Mouse (Mus musculus): ENCODE measurements at regions not wholly inside any gene's neighbourhood (a gene's known extent, or its start where the extent isn't known, plus 50 kb on each side); places are given as distances from the start of the nearest gene placed in this dataset.

DNA sequence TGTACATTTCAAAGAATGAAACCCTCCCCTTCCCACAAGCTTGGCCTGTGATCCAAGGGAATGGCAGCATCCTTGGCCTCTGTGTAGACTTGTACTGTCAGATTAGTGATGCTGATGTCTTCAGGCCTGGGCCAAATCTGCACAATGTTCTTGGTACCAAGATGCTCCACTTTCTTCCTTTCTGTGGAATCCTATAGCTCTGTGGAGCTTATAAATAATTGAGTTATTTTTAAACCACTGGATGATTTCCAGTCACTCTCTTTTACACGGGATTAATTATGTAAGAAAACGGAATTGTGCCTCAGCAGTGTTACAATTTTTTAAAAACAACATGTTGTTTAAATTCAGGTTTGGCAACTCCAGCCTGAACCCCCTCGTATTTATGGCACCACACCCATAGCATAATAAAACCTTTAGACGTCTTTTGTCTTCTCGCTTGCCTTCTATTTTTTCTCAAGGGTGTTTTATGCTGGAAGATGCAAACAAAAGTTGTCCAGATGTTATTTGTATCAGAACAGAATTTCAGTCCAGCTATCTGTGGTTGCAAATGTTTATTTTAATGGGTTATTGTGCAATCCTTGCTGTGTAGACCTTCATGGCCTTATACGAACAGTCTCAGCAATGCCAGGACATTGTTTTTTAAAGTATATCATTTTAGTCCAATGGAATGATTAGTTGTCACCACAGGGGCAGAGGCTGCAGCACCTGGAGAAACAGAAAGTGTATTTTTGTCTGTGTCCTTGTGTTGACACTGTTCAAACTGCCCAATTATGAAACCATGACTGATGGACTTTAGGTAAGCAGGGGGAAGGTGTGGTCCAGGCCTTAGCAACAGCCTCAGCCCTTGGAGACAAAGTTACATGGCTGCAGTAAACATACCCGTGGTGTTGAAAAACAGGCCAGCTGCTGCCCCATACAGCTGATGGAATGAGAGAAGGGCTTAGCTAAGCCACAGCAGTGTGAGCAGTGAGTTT is 630.4 kb upstream of the Zeb2 start:
- no peak for DNase-seq (ENCODE audit: low spot score)

DNA sequence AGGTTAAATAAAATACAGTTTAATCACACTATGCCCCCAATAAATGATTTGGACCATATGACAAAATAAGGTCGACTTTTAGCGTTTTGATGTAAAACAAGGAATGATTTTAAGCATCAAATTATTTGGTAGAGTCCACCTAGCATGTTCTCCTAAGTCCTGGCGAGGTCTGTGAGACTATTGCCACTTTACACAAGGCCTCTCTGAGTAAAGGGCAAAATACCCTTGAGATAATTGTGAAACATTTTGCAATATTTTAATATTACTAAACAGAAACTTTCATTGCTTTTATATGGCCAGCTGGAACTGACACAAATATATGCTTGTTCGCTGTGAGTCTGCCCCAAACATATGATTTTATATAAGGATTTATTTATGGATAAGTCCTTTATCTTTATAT is 629.4 kb upstream of the Zeb2 start:
- DNase-seq (ENCODE audit: low spot score): no peak

DNA sequence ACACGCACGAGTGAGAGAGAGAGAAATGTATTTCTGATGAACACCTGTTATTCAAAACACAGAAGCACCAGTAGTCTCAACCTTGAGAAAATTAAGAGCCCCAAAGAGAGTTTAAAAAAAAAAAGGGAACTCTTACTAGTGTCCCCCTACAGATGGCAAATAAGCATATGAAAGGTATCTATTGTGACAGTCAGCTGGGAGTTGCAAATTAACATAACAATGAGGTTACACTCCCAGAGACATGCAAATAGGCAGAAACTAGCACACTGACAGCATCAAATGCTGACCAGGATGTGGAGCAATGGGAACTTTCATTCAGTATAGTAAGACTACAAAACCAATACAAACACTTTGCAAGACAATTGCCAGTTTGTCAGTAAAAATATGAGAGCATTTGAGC is 619.1 kb upstream of the Zeb2 start:
- DNase-seq (ENCODE audit: low spot score): no peak

DNA sequence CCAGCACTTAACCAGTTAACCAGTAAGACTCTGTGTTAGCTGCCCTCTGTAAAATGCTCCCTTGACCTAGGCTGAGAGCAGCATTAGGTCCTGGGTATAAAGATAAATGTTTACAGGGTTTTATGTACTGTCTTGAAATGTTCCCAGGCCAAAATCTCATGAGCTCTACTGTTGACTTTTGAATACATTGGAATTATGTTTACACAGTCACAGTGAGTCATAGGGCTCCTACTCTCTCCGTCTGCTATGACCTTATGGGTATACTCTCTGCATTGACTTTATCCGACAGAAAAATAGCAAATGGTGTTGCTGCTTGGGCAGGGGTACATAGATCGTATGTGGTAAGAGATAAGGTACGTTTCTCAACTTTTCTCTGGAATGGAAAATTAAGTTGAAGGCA is 596.8 kb upstream of the Zeb2 start:
- no peak for DNase-seq (ENCODE audit: low spot score)

DNA sequence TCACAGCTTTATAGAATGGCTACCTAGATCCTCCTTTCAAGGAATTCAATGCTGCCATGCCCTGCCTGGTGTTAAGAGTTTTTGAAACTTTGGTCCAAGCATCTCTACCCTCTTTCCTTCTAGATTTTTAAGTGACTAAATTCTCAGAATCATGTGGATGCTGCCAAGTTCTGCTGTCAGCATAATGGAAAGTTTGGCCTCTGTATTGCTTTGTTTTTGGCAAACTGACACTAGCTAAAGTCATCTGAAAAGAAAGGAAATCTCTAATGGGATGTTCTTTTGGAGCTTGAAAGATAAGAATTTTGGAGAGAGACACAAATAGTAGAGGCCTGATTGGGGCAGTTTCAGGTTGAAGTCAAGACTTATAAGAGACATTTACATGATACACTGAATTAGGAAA is 589.8 kb upstream of the Zeb2 start:
- DNase-seq (ENCODE audit: low spot score): no peak

DNA sequence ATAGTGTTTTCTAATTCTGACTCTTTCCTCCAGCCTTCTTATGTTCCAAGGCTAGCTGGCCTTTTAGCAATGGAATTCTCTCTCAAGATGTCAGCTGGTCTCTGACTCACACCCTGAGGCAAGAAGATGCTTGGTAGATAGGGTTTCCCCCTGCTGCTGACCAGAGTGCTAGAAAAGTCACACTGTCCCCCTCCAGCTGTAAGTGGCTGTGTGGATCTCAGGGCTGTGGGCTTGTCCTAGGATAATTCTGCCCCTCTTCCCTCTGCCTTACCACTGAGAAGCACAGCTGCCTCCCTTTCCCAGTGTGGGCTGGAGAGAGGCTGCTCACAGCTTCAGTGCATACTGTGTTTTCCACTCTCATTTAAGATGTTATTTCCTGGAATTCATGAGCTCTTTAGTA is 585.3 kb upstream of the Zeb2 start:
- DNase-seq (ENCODE audit: low spot score): no peak

DNA sequence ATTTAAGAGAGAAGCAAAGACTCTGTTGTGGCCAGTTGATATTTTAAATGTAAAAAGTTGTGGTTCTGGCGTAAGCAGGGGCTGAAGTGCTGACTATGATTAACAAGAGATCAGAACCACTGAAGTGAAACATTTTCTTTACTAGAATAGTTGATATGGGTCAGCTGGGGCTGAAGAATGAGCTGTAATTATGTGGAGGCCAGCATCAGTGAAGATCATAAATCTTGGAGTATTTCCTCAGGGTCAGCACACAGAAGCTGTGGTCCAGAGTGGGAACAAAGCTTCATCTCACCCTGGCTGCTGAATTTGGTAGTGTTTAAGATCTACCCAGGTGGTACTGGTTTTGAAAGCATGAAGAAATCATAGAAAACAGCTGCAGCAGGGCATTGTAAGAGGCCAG is 583.4 kb upstream of the Zeb2 start:
- DNase-seq (ENCODE audit: low spot score): no peak

DNA sequence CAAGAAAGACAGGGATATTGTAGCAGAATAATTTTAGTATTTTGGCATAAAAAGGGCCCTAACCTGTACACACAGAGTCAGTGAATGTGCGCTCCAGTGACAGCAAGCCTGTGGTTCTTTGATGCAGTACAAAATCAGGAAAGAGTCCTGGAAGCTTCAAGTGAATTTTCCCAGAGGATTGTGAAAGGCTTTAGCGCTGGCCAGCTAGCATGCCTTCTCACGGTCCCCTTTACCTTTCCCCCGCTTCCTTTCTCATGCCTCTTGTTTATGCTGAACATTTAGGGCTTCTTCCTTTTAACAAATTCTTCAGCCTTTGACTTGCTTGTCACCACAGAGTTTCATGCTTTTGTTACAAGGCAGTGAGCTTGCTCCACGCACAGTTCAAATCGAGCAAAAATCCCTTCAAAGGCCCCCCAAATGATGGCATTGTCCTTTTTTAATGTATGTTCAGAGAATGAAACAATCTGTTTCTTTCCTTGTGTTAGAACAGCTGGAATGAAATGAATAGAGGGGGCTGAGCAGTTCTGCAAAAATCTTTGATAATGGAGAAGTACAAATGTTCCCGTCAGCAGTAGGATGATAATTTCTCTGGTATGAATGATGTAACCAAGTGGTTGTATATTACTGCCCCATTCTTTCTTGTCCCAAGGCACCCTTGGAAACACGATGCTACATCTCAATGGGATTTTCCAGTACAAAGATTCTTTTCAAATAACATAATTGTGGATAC is 576.3 kb upstream of the Zeb2 start:
- DNase-seq (ENCODE audit: low spot score): no peak

DNA sequence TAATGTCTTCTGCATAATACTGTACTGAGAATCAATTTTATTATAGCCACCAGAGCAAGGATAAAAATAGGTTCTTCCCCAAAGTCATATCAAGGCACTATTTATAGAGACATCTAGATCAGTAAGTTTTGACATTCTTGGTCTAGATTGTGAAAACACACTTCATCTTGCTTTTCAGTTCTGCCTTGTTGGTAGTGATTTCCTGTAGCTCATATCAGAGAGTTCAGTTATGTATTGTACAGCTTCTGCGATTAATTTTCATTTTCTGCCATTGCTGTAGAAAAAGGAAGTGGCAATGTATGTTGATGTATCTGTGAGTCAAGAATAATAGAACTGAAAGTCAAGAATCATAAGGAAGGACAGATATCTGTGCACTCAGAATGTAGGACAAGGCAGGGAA is 575.6 kb upstream of the Zeb2 start:
- DNase-seq (ENCODE audit: low spot score): no peak

DNA sequence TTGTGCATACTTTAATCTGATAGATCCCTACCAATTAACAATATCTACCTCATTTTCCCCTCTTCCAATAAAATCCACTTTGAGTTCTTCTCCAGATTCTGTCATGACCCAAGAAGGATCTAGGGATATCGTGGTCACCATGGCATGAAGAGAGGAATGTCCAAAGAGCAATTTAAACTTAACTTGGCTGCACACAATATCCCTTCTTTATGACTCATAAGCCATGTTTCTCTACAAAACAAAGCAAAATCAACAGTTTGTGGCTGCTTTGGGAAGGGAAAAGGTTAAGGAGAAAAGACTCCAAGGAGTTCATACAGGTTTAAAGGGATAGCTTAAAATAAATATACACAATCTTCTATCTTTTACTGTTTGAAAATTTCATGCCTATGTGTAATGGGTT is 571.8 kb upstream of the Zeb2 start:
- DNase-seq (ENCODE audit: low spot score): no peak

DNA sequence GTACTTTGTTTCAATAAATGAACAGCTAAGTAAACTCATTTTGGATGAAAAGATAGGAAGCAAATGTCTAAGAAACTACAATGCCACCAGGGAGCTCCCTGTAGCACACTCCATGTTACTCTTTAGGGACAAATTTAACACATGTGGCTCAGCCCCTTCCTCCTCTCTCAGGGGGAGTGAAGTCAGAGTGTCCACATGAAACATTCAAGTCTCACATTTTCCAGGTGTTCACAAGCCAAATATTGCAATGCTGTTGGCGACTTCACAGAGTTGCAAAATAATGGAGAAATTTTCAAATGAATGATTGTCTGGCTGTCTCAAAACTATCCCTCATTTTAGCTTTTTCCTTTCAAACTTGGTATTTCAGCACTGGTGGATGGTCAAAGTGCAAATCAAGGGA is 564.1 kb upstream of the Zeb2 start:
- DNase-seq (ENCODE audit: low spot score): no peak

DNA sequence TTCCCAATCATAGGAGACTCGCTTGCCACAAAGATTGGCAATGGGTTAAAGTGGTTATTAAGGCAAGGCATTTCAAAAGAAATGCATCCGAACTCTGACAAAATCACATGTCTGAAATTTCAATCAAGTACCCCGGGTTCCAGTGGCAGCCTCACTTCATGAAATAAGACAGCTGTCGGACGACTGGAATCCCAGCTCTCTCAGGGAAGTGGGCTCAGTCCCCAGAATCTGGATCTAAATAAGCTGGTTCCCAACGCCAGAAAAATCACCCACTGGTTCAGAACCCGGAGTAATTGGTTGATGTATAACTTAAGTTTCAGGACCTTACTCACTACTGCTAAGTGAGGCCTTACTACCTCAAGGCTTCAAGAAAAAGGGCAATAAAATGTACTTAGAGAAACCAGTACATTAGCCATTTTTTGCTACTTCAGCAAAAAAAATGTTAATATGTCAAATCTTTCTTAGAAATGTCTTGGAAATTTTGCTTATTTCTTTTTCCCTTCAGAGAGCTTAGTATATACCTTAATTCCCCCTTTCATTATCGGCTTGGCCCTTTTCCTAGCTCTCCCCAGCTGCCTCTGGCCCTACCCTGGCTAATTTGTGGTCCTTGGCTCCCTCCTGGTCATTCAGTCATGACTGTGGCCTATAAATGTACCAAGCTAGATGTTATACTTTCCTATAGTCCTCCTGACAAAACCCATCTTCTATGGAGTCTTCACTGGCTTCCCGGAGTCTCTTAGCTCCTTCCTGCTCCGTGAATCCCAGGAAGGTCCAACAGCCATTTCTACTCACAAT is 562.1 kb upstream of the Zeb2 start:
- no peak for DNase-seq (ENCODE audit: low spot score)

DNA sequence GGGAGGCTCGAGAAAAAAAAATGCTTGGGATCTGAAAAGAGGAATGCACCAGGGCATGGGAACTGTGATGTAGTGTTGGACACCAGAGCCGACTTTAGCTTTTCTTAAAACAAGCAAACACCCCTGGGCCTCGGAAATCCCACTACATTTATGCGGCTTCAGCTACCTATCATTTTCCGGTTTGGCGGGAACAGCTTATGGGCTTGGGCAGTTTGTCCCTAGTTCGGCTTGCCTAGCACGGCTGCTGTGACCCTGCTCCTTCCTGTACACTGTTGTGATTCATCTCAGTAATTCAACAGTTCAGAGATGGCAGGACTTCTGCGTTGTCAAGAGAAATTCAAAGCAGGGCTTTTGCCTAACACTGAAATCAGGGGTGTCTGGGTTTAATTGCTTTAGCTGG is 561.5 kb upstream of the Zeb2 start:
- DNase-seq (ENCODE audit: low spot score): no peak

DNA sequence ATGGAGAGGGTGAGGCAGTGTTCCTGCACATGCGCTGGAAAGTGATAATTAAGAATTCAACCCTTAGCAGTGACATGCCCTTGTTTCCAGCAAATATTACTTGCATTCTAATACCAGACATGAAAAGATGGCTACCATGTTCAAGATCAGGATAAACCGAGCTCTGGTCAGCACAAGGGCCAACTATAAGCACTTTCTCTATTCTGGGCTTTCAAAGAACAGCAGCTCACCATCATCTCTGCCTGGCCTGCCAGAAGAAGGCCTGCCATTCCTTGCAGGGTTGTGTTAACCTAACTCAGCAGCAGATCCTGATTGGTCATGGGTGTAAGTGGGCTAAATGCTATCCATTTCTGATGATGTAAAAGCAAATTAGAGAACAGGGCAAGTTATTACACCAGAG is 558.6 kb upstream of the Zeb2 start:
- no peak for DNase-seq (ENCODE audit: low spot score)

DNA sequence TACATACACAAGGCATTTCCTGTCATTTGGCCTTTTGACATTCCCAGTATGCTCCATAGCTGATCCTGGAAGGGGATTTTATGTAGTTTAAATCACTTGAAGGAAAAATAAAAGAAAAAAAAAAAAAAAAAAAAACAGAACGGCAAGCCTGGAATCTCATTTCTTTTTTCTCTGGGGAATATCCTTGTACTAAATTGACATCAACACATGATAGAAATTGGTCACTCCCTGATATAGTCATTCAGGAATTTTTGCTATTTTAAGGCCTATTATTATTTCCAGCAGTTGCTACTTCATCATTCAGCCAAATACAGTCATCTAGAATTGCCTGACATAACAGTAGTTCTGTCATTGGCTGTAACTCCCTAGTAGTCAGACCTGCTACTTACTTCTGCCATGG is 538.8 kb upstream of the Zeb2 start:
- no peak for DNase-seq (ENCODE audit: low spot score)

DNA sequence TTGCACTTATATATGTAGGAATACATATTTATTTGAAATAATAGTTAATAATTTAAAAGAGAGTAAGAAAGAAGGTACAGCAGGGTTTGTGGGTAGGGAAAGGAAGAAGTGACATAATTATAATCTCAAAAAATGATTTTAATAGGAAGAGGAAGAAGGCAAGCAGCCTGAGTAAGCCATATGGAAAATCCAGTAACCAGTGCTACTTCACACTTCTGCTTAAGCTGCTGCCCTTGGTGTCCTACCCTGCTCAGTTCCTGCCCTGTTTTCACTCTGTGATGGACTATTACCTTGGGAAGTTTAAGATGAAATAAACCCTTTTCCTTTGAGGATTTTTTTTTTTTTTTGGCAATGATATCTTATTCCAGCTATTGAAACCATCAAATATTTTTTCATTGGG is 537.5 kb upstream of the Zeb2 start:
- DNase-seq (ENCODE audit: low spot score): no peak

DNA sequence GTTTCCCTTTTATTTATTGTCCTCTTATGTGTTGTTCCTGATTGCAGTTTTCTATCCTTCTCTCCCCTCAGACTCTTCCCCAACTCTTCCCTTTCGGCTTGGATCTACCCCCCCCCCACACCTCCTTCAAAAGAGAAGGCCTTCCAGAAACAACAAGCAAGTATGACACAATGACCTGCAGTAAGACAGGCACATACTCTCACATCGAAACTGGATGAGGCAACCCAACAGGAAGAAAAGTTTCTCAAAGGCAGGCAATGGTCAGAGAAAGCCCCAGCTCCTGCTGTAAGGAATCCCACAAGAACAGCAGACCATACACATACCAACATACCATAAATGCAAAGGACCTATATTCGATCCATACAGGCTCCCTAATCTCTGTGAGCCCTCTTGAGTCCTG is 535.8 kb upstream of the Zeb2 start:
- no peak for DNase-seq (ENCODE audit: low spot score)

DNA sequence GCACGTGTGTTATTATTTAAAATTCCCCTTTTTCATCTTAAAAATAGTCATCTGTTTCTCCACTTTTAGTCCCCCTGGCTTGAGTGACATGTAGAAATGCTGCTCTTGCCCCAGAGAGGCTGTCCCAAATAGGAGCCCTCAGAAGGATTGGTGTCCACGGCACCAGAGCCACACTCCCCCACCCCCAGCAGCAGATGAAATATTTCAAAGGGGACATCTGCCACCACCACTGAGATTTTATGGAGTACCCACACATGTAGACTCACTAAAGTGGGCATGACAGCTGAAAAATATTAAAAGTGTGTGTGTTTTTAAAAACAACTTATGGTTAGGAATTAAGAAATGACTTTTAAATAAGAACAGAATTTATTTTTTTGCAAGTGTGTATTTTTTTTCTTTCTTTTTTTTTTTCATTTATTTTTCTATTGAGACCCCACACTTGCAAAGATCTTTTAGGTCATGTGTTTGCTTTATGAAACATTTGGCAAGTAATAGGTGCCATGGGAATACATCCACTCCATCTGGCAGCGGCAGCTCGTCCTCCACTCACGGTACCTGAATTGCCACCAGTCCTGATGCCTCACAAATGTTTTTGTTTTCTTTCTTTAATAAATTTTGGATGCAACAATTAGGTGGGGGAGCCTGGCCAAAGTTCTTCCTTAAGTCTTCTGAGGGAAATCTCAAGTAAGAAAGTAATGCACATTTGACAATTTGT is 533.2 kb upstream of the Zeb2 start:
- no peak for DNase-seq (ENCODE audit: low spot score)

DNA sequence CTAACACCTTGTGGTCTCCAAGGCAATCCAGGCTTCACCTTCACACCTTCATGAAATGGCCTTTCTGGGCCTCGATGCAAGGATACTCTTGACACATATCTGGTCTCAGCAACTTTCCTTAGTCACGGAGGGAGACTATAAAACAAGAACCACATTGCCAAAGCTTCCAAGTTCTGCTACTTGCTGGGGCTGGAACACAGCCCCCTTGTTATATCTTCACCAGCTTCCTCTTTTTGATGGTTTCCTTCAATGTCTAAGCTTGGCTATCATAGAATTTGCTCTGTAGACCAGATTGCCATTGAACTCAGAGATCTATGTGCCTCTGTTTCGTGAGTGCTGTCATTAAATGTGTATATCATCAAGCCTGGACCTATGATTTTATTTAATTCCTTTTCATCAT is 530.7 kb upstream of the Zeb2 start:
- no peak for DNase-seq (ENCODE audit: low spot score)

DNA sequence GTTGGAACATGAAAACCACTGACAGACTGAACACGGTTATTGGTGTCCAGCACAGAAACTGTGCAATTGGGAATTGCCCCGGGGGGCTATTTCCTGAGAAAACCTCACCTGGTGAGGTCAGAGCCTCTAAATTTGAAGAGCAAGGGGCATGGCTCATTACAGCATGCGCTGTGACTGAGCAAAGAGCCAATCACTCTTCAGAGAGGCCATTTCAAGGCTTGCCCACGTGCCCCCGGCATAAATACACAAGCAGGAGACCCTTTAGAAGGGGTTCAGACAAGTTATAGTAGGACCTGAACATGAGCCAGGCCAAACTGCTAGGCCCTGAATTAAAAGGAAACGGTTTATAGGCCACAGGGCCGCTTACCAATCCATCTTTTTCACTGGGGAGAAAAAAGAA is 512.9 kb upstream of the Zeb2 start:
- DNase-seq (ENCODE audit: low spot score): no peak

DNA sequence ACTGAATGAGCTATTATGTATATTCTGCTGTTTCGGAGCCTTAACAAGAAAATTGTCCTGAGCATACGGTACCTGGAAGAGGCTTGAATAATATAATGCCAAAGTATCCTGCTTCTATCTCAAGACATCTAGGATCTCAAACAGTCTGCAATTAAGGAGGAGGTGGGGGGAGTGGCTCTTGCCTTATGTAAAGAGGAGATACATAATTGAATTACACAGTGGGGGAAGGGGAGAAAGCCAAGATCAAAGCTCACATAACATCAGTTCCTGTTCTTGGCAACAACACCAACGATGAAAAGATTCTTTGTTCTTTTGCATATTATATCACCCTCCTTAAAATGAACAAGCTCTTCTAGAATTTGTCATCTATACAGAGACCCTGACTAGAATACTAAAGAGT is 512.4 kb upstream of the Zeb2 start:
- DNase-seq (ENCODE audit: low spot score): no peak

DNA sequence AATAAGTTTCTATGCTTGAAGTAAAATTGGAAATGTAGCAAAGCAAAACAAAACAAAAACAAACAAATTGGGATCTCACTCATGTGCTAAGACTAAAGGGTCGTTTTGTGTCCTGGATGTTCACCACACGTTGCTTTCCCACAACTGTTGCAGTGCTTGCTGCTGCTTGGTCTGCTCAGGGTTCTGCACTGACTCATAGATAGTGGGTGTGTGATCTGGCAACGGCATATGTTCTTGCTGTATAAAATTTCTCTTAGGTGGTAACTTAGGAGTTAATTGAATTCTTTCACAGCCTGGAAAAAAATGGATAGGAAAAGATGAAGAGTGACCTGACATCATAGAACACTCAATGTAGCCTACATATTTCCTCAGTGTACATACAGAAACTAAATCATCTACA is 505.9 kb upstream of the Zeb2 start:
- DNase-seq (ENCODE audit: low spot score): no peak
